Mouse (Mus musculus): ENCODE data around the gene C130050O18Rik. TPM values are rescaled to one million over a fixed set of nuclear protein-coding genes. Genes with fewer than 3 reads are reported as not detected.

Gene C130050O18Rik
- polyA plus RNA-seq, 1 experiment from 2014 or later, result 0.76 TPM

DNA sequence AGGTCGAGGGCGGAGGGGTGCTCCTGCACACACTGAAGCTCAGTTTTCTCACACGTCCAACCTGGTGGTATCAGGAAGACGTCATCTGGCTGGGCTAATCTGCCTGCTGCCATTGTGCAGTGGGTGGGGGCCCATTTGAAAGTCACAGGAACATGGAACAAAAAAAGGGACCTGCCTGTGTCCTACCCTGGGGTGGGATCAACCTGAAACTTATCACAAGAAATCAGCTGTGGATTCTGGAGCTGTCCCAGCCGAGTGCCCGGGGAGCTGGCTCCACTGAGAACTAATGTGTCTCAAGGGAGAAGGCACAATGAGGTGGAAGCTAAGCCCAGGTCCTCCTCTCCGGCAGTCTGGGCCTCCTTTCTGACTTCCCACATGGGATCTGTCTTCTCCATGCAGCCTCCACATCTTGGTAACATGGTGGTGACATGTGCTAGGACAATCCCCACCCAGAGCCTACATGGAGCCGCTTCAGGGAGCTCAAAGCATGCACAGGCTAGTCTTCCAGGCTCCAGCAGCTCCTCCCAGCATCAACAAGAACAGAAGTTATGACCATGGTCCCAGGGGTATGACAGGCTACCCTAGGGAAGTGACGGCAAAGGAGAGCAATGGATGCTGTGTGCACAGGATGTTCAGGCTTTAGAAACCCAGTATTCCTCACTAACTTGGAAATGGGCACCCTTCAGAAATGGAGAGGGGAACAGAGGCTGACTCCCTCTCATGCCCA, 28.9 kb downstream of the C130050O18Rik start:
- no peak overlapping the region for H3K4me2 ChIP-seq
- H3K27ac ChIP-seq, result no peak overlapping the region
- 0 out of 2 replicates have a peak, but pooled peaks cover 7% of the 10 kb centered on the region for H3K27me3 ChIP-seq
- H3K4me1 ChIP-seq (replicated peaks), result peaks cover 14% of the 10 kb centered on the region
- 67% methylated on average over 9 of the region's 9 CpGs for WGBS
- H3K4me3 ChIP-seq, result no peak overlapping the region
- ATAC-seq (replicated peaks; ENCODE audit: insufficient number of reproducible peaks, insufficient read depth, low FRiP score, low read depth), result no peak
- H3K9ac ChIP-seq, result no peak overlapping the region
- no peaks in the 10 kb centered on the region for H3K9me3 ChIP-seq (replicated peaks)
- no peaks in the 10 kb centered on the region for H3K36me3 ChIP-seq

DNA sequence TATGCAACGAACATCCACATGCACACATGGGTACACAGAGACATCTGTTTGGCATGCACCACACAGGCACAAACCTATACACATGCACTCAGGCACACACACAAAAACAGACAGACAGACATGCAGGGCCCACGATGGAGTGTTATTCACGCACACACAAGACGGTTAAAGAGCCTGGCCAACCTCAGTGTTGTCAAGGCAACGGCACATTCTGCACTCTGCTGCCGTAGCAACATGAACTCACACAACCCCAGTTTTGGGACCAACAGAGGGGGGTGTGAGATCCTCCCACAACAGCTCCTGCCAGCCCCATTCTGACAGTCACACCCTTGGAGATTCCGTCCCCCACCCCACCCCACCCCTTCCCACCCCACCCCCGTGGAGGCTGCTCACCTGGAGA, 29.9 kb downstream of the C130050O18Rik start:
- Histone ChIP-seq H3K4me1 (replicated peaks) (peaks cover 5% of the 10 kb centered on the region), H3K4me3 (no peak overlapping the region), H3K9ac (no peak overlapping the region), H3K27me3 (0 out of 2 replicates have a peak, but pooled peaks cover 2% of the 10 kb centered on the region), H3K4me2 (no peak overlapping the region), H3K36me3 (no peaks in the 10 kb centered on the region), H3K9me3 (replicated peaks) (no peaks in the 10 kb centered on the region), H3K27ac (no peak overlapping the region)
- WGBS, result 67% methylated on average over 8 of the region's 8 CpGs
- ATAC-seq (replicated peaks; ENCODE audit: insufficient number of reproducible peaks, insufficient read depth, low FRiP score, low read depth), result no peak

DNA sequence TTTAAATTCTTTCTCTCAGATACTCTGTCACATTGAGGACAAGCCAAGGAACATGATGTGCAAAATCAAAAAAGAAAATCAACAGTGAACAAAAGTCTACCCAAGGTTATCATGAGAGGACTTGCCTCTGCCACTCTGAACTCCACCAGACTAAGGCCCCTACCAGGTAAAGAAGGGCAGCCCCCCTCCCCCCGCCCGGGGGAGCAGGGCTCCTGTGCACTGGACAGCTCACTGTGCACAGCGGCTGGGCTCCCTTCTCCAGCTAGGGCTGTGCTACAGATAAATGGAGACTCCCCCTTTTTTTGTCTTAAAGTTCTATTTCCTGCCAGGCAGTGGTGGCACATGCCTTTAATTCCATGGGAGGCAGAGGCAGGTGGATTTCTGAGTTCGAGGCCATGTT, 32.7 kb downstream of the C130050O18Rik start:
- no peak overlapping the region for H3K9ac ChIP-seq
- H3K27ac ChIP-seq, result no peak overlapping the region
- no peaks in the 10 kb centered on the region for H3K9me3 ChIP-seq (replicated peaks)
- H3K36me3 ChIP-seq, result no peaks in the 10 kb centered on the region
- no peak for ATAC-seq (replicated peaks; ENCODE audit: insufficient number of reproducible peaks, insufficient read depth, low FRiP score, low read depth)
- no peak overlapping the region for H3K4me2 ChIP-seq
- no peaks in the 10 kb centered on the region for H3K27me3 ChIP-seq
- WGBS, result 92% methylated on average over 4 of the region's 4 CpGs
- H3K4me1 ChIP-seq (replicated peaks), result peaks cover 3% of the 10 kb centered on the region; the same call in 1 of the 2 replicates
- no peak overlapping the region for H3K4me3 ChIP-seq

DNA sequence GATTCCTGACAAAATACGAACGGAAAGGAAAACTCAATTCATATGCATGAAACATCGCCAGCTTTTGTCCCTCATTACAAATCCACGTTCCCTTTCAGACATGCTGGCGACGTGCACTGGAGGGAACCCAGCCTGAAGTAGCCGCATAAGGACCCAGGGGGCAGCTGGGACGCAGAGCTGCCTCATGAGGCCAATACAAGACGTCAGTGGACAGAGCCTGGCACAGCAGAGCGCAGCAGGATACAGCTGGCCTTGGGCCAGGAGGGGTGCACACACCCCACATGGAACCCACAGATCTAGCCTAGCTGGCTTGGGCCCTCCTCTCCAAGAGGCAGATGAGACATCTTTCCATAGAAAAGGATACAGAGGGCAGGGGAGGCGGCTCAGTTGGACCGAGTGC, 33.4 kb downstream of the C130050O18Rik start:
- no peak for ATAC-seq (replicated peaks; ENCODE audit: insufficient number of reproducible peaks, insufficient read depth, low FRiP score, low read depth)
- Histone ChIP-seq H3K4me3 (no peak overlapping the region), H3K9me3 (replicated peaks) (no peaks in the 10 kb centered on the region), H3K36me3 (no peaks in the 10 kb centered on the region), H3K27ac (no peak overlapping the region), H3K4me2 (no peak overlapping the region), H3K9ac (no peak overlapping the region), H3K27me3 (no peaks in the 10 kb centered on the region), H3K4me1 (replicated peaks) (peaks cover 3% of the 10 kb centered on the region; the same call in 1 of the 2 replicates)
- 84% methylated on average over 12 of the region's 12 CpGs for WGBS

DNA sequence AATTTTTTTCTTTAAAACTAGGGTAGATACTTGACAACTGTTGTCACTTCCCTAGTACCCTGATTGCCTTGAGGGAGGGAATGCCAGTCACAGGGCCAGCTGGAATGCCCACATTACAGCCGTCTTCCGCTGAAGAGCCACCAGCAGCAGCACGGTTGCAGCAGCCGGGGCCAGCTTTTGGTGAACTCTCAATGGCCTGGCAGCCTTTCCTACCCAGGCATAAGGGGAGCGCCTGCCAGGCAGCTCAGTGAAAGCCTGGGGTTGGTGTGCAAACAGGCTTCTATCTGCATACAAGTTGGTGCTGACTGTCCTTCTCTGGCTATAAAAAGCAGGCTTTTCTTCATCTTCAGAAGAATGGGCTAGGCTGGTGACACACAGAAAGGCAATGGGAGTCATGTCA, 35.4 kb downstream of the C130050O18Rik start:
- WGBS, result 63% methylated on average over 5 of the region's 5 CpGs
- ATAC-seq (replicated peaks; ENCODE audit: insufficient number of reproducible peaks, insufficient read depth, low FRiP score, low read depth), result no peak
- no peak overlapping the region for H3K4me3 ChIP-seq
- H3K27me3 ChIP-seq, result no peaks in the 10 kb centered on the region
- no peaks in the 10 kb centered on the region for H3K36me3 ChIP-seq
- H3K4me1 ChIP-seq (replicated peaks), result peaks cover 3% of the 10 kb centered on the region; the same call in 1 of the 2 replicates
- H3K4me2 ChIP-seq, result no peak overlapping the region
- H3K9me3 ChIP-seq (replicated peaks), result no peaks in the 10 kb centered on the region
- no peak overlapping the region; the same call in 1 of the 2 replicates for H3K27ac ChIP-seq
- H3K9ac ChIP-seq, result no peak overlapping the region

DNA sequence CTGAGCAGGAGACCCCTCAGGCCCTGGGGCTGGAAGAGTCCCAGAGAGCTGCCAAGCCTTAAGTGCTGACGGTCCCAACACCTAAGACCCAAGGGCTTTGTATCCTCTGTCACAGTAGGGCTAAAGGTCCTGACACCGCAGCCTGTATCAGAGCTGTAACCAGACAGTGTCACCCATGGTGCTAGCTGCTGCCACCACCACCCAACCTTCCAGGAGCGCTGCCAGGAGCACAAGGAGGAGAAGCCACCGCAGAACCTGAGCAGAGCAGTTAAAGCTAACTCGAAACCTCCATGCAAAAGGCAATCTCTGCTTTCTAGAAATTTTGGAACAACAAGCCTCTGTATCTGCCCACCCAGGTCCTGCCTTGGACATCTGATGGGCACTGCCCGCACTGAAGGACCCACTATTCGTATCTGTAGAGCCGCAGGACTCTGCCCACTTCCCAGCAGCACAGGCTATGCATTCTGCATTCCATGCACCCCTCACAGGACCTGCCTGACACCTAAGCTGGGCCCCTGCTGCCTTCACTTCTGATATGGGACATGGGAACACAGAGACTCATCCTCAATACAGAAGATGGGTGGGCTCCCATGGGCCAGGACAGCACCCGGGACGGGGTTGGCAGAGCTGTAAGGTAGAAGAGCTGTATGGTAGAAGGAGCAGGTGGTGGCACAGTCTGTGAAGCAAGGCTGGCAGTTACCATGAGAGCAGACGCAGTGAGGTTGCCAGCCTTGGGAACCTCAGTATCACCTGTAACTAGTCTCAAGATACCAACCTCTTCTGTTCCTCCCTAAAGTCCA, 36.0 kb downstream of the C130050O18Rik start:
- Histone ChIP-seq H3K27me3 (no peaks in the 10 kb centered on the region), H3K4me2 (no peak overlapping the region), H3K36me3 (no peaks in the 10 kb centered on the region), H3K9me3 (replicated peaks) (no peaks in the 10 kb centered on the region), H3K27ac (no peak overlapping the region; the same call in 1 of the 2 replicates), H3K4me1 (replicated peaks) (peaks cover 3% of the 10 kb centered on the region; the same call in 1 of the 2 replicates), H3K9ac (no peak overlapping the region), H3K4me3 (no peak overlapping the region)
- no peak for ATAC-seq (replicated peaks; ENCODE audit: insufficient number of reproducible peaks, insufficient read depth, low FRiP score, low read depth)
- WGBS, result 86% methylated on average over 11 of the region's 11 CpGs

DNA sequence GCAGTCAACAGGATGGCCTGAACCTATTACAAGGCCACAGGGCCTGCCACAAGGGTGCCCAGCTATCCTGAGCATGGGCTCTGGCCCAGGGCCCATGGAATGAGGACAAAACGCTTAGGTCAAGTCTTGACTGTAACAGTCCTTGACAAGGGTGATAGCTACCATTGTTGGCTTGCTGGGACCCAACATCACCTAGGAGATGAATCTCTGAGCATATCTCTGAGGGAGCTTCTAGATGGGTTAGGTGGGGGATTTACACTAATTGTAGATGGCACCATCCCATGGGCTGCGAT, 36.6 kb downstream of the C130050O18Rik start:
- no peak for ATAC-seq (replicated peaks; ENCODE audit: insufficient number of reproducible peaks, insufficient read depth, low FRiP score, low read depth)
- H3K4me1 ChIP-seq (replicated peaks), result peaks cover 3% of the 10 kb centered on the region; the same call in 1 of the 2 replicates
- no peak overlapping the region for H3K9ac ChIP-seq
- H3K27me3 ChIP-seq, result no peaks in the 10 kb centered on the region
- H3K36me3 ChIP-seq, result no peaks in the 10 kb centered on the region
- WGBS, result 89% methylated on average over 2 of the region's 2 CpGs
- H3K4me2 ChIP-seq, result no peak overlapping the region
- no peak overlapping the region for H3K27ac ChIP-seq
- H3K4me3 ChIP-seq, result no peak overlapping the region
- H3K9me3 ChIP-seq (replicated peaks), result no peaks in the 10 kb centered on the region

DNA sequence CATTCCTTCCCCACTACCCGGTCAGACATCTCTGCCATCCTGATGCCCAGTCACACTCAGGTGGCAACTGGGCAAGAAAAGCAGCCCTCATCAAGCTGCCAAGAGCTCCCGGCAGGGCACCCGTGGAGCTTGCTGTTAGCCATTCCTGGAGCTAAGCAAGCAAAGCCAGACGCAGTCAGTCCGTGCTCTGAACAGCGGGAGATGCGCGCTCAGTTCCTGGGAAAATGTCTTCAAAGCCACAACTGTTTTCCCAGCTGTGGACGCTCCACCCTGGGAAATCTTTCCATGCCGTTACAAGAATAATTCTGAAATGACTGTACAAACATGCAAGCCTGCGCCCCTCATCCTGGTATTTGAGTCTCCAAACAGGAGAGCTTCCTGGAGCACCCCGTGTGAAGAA, 37.3 kb downstream of the C130050O18Rik start:
- H3K9ac ChIP-seq, result no peak overlapping the region
- peaks cover 3% of the 10 kb centered on the region; the same call in 1 of the 2 replicates for H3K4me1 ChIP-seq (replicated peaks)
- no peak overlapping the region for H3K4me3 ChIP-seq
- no peaks in the 10 kb centered on the region for H3K9me3 ChIP-seq (replicated peaks)
- no peaks in the 10 kb centered on the region for H3K27me3 ChIP-seq
- H3K36me3 ChIP-seq, result no peaks in the 10 kb centered on the region
- no peak for ATAC-seq (replicated peaks; ENCODE audit: insufficient number of reproducible peaks, insufficient read depth, low FRiP score, low read depth)
- WGBS, result 70% methylated on average over 12 of the region's 12 CpGs
- H3K27ac ChIP-seq, result no peak overlapping the region
- H3K4me2 ChIP-seq, result no peak overlapping the region

DNA sequence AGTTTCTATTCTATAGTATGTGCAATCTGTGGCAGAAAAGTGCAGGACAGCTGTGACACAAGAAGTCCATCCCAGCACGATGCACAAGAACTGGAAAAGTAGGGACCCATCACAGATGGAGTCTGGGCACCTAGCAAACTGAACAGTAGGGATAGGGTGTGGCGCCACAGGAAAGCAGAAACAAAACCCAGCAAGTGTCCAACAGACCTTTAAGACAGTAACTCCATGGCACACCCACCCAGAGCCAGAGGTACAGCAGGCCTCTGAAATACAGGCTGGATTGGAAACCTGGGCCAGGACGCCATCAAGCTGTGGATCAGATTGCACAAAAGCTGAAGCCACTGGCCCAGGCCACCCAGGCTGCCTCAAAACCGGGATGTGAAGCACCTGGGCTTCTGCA, 37.9 kb downstream of the C130050O18Rik start:
- no peaks in the 10 kb centered on the region for H3K36me3 ChIP-seq
- H3K27ac ChIP-seq, result no peak overlapping the region
- no peak overlapping the region for H3K4me3 ChIP-seq
- no peak overlapping the region for H3K9ac ChIP-seq
- no peaks in the 10 kb centered on the region for H3K27me3 ChIP-seq
- H3K9me3 ChIP-seq (replicated peaks), result no peaks in the 10 kb centered on the region
- H3K4me2 ChIP-seq, result no peak overlapping the region
- peaks cover 3% of the 10 kb centered on the region for H3K4me1 ChIP-seq (replicated peaks)
- 75% methylated on average over 4 of the region's 4 CpGs for WGBS
- ATAC-seq (replicated peaks; ENCODE audit: insufficient number of reproducible peaks, insufficient read depth, low FRiP score, low read depth), result no peak

DNA sequence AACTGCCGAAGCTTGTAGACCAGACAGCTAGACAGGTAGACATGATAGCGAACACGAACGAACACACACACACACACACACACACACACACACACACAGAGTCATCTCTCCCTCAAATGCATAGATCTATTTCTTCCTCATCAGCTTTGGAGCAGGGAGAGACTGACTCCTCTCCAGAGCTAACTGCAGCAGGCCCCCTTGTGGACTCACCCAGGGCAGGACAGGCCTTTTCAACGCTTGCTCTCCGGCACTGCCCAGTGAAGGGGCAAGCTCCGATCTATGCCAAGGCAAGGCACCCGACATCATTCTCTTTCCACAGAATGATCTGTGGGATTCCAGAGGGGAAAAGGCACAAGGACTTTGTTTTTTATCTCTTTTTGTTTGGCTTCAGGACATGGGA, 40.2 kb downstream of the C130050O18Rik start:
- Histone ChIP-seq H3K36me3 (no peaks in the 10 kb centered on the region), H3K4me2 (no peak overlapping the region), H3K27ac (no peak overlapping the region), H3K9me3 (replicated peaks) (no peaks in the 10 kb centered on the region), H3K4me1 (replicated peaks) (peaks cover 15% of the 10 kb centered on the region), H3K4me3 (no peak overlapping the region), H3K9ac (no peak overlapping the region), H3K27me3 (no peaks in the 10 kb centered on the region)
- ATAC-seq (replicated peaks; ENCODE audit: insufficient number of reproducible peaks, insufficient read depth, low FRiP score, low read depth), result no peak
- 85% methylated on average over 8 of the region's 8 CpGs for WGBS

DNA sequence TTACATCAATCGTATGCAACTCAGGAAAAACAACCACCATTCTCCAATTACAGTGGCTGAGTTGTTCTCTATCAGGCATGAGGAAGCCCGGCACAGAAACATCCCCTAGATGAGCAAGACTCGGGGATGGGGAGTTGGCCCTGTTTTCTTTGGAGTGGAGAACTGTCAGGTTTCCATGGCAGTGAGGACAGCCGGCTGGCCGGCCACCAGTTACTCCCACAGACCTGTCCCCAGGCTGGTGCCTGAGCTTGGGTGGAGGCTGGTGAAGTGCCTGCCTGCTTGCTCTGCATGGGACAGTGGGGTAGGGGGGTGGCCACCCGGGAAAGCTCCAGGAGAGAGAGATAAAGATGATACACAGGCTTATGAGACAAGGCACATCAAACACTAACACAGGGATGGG, 42.9 kb downstream of the C130050O18Rik start:
- Histone ChIP-seq H3K9ac (no peak overlapping the region), H3K9me3 (replicated peaks) (no peaks in the 10 kb centered on the region), H3K36me3 (no peaks in the 10 kb centered on the region), H3K4me2 (no peak overlapping the region), H3K4me3 (no peak overlapping the region), H3K4me1 (replicated peaks) (peaks cover 12% of the 10 kb centered on the region), H3K27me3 (no peaks in the 10 kb centered on the region), H3K27ac (no peak overlapping the region)
- 46% methylated on average over 6 of the region's 6 CpGs for WGBS
- no peak for ATAC-seq (replicated peaks; ENCODE audit: insufficient number of reproducible peaks, insufficient read depth, low FRiP score, low read depth)

Measured in heart, embryonic 15.5 days (tissue).